Mouse (Mus musculus): ENCODE measurements around the gene Mcub. TPM values are rescaled to one million over a fixed set of nuclear protein-coding genes. Genes with fewer than 3 reads are reported as not detected.
A peak's percentile ranks its signal among the peaks of the same experiment; 100 is the strongest.

Gene Mcub
- polyA plus RNA-seq (2014; fragmentation: Nextera tagmentation; extraction: Ambion mirVana): 3.0 and 3.4 TPM in 2 replicates

DNA sequence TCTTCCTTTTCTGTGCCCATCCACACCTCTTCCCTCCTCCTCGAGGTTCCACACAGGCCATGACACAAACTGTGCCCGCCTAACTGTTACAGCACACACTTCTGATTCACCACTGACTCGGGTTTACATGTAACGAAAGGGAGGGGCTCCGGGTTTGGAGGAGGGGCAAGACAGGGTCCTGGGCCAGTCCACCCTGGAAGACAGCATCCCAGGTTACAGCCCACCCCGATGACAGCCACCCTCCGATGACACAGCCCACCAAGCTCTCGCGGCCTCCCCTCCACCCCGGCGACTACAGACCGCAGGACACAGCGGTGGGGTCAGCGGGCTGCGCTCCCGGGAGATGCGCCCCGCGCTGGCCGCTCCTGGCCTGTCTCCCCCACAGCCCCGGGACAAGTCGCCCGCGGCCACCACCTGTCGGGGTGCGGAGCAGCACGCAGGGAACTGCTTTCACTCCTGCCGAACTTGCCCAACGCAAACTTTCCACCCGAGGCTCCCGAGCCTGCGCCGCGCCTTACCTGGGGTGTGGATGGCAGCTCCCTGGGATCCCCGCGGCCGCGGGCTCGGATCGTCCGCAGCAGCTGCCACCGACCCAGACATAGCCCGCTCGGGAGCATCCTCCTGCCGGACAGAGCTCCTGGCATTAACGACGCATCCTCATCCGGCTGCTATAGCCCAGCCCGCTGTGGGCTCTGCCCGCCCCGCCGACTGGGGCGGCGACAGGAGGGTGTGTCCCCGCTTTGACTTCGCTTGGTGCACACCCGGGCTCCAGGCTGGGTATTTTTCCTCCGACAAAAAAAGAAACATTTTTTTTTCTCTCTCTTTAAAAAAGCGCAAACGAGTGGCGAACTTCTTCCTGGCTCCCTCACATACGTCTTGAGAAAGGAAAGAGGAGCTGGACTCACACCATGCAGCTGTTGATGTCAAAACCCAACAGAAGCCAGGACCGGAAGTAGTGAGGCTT, at the start of gene Mcub:
Gene Mcub, minus strand, starts transcription at position 775 of the 964 bp plus-strand sequence.
- Histone ChIP-seq H3K36me3 (ENCODE audit: control insufficient read depth, insufficient read depth, low read length) (no peaks in the 10 kb centered on the region), H3K9ac (replicated peaks; ENCODE audit: low read depth, low read length) (peak within 1 kb of the TSS; percentile 8; the same call in 1 of the 2 replicates), H3K27me3 (ENCODE audit: control insufficient read depth, insufficient read depth, low read length) (peaks cover 6% of the 10 kb centered on the region; the same call in 1 of the 2 replicates), H3K27ac (ENCODE audit: low read length) (no peak within 1 kb of the TSS), H3K4me2 (replicated peaks; ENCODE audit: low read depth, low read length) (peak within 1 kb of the TSS; percentile 81), H3K4me1 (ENCODE audit: control insufficient read depth, insufficient read depth, low read length) (peaks cover 8% of the 10 kb centered on the region), H3K4me3 (ENCODE audit: low read depth, low read length) (peak within 1 kb of the TSS; percentile 44), H3K9me3 (ENCODE audit: control insufficient read depth, low read depth, low read length) (no peaks in the 10 kb centered on the region)
- peak; percentile 85 for ATAC-seq (ENCODE audit: insufficient number of reproducible peaks, insufficient read depth, low FRiP score, low read depth)
- under 1% methylated on average over 63 of the region's 63 CpGs for WGBS

DNA sequence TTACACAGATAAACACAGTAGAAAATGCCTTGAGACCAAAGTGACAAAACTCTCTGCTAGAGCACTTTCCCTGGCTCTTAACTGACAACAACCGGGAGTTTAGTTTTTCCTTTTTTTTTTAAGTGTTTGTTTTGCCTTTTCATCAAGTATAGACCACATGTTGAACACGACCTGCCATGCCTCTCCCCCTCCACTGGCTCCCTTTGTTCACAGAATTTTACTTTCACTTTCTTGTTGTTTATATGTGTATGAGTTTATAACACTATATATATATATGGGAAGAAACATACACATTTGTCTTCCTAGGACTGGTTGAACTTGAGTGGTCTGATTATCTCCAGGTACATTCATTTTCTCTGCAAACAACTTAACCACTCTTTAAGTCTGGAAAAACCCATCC, 42.9 kb upstream of the Mcub start:
- no peaks in the 10 kb centered on the region for H3K27me3 ChIP-seq (ENCODE audit: control insufficient read depth, insufficient read depth, low read length)
- H3K9ac ChIP-seq (replicated peaks; ENCODE audit: low read depth, low read length): no peak overlapping the region
- H3K4me2 ChIP-seq (replicated peaks; ENCODE audit: low read depth, low read length): no peak overlapping the region
- H3K4me3 ChIP-seq (ENCODE audit: low read depth, low read length): no peak overlapping the region
- no peak overlapping the region for H3K27ac ChIP-seq (ENCODE audit: low read length)
- 72% methylated on average over 2 of the region's 2 CpGs for WGBS
- ATAC-seq (ENCODE audit: insufficient number of reproducible peaks, insufficient read depth, low FRiP score, low read depth): no peak
- H3K9me3 ChIP-seq (ENCODE audit: control insufficient read depth, low read depth, low read length): no peaks in the 10 kb centered on the region
- no peaks in the 10 kb centered on the region for H3K4me1 ChIP-seq (ENCODE audit: control insufficient read depth, insufficient read depth, low read length)
- H3K36me3 ChIP-seq (ENCODE audit: control insufficient read depth, insufficient read depth, low read length): peaks cover 30% of the 10 kb centered on the region

DNA sequence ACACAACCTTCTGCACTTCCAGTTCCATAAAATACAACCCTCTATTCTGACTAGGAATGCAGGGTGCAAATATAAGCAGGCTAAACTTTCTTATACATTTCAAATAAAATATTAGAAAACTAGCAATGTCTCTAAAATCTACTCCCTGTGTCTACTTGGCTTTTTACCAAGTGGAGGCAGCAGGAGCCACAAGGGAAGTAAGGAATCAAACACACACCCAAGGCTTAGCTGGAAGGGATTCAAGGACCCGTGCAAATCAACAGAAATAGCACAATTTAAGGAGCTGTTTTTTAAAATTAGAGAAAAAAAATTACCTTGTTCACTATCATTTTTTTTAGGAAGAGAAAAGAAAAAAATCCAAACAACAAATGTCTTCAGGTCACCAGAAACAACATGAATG, 41.2 kb upstream of the Mcub start:
- H3K9me3 ChIP-seq (ENCODE audit: control insufficient read depth, low read depth, low read length): no peaks in the 10 kb centered on the region
- H3K4me2 ChIP-seq (replicated peaks; ENCODE audit: low read depth, low read length): no peak overlapping the region
- WGBS: 87% methylated on average over 1 of the region's 1 CpGs

DNA sequence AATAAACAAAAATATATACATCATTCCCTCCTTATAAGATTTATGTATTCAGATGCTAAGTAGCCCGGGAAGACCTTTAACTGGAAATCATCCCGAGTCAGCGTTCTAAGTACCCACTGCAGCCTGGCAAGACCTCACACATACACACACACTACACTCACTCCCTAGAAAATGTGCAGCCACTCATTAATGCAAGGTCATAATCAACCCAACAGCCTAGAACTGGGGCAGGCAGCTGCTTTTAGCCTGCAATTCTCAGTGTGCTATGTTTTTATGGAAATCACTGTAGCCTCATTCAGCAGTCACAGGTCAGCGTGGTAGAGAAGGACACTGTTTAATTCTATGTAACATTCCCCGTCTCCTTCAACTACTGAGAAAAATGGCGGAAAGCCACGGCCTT, 36.1 kb upstream of the Mcub start:
- no peak overlapping the region for H3K4me2 ChIP-seq (replicated peaks; ENCODE audit: low read depth, low read length)
- no peak overlapping the region for H3K4me3 ChIP-seq (ENCODE audit: low read depth, low read length)
- H3K4me1 ChIP-seq (ENCODE audit: control insufficient read depth, insufficient read depth, low read length): no peaks in the 10 kb centered on the region
- peaks cover 70% of the 10 kb centered on the region for H3K36me3 ChIP-seq (ENCODE audit: control insufficient read depth, insufficient read depth, low read length)
- 88% methylated on average over 7 of the region's 7 CpGs for WGBS
- no peaks in the 10 kb centered on the region for H3K9me3 ChIP-seq (ENCODE audit: control insufficient read depth, low read depth, low read length)
- H3K9ac ChIP-seq (replicated peaks; ENCODE audit: low read depth, low read length): no peak overlapping the region
- ATAC-seq (ENCODE audit: insufficient number of reproducible peaks, insufficient read depth, low FRiP score, low read depth): no peak
- H3K27me3 ChIP-seq (ENCODE audit: control insufficient read depth, insufficient read depth, low read length): no peaks in the 10 kb centered on the region
- H3K27ac ChIP-seq (ENCODE audit: low read length): no peak overlapping the region

More for the DNA sequence above, 41.2 kb upstream of the Mcub start:
- ATAC-seq (ENCODE audit: insufficient number of reproducible peaks, insufficient read depth, low FRiP score, low read depth): no peak
- no peaks in the 10 kb centered on the region for H3K4me1 ChIP-seq (ENCODE audit: control insufficient read depth, insufficient read depth, low read length)
- no peaks in the 10 kb centered on the region for H3K27me3 ChIP-seq (ENCODE audit: control insufficient read depth, insufficient read depth, low read length)
- no peak overlapping the region for H3K4me3 ChIP-seq (ENCODE audit: low read depth, low read length)
- H3K9ac ChIP-seq (replicated peaks; ENCODE audit: low read depth, low read length): no peak overlapping the region
- peaks cover 44% of the 10 kb centered on the region for H3K36me3 ChIP-seq (ENCODE audit: control insufficient read depth, insufficient read depth, low read length)
- H3K27ac ChIP-seq (ENCODE audit: low read length): no peak overlapping the region

DNA sequence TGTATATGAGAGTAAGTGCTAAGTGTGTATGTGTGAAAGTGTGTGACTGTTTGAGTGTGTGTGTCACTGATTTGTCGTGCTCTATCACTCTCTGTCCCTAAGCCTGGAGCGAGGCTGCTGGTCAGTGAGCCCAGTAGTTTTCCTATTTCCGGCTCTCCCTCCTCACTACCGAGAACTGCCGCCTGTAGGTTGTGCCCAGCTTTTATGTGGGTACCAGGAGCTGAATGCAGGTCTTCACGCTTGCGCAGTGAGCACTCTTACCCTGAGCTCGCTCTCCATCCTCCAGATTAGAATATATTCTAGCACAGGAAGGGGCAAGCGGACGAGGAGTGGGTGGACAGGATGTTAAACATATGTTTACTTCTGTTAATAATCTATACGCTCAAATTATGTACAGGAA, 30.9 kb upstream of the Mcub start:
- WGBS: 94% methylated on average over 11 of the region's 11 CpGs
- Histone ChIP-seq H3K4me2 (replicated peaks; ENCODE audit: low read depth, low read length) (no peak overlapping the region), H3K27me3 (ENCODE audit: control insufficient read depth, insufficient read depth, low read length) (no peaks in the 10 kb centered on the region), H3K9ac (replicated peaks; ENCODE audit: low read depth, low read length) (no peak overlapping the region), H3K36me3 (ENCODE audit: control insufficient read depth, insufficient read depth, low read length) (peaks cover 71% of the 10 kb centered on the region), H3K27ac (ENCODE audit: low read length) (no peak overlapping the region), H3K4me1 (ENCODE audit: control insufficient read depth, insufficient read depth, low read length) (no peaks in the 10 kb centered on the region), H3K9me3 (ENCODE audit: control insufficient read depth, low read depth, low read length) (no peaks in the 10 kb centered on the region), H3K4me3 (ENCODE audit: low read depth, low read length) (no peak overlapping the region)
- no peak for ATAC-seq (ENCODE audit: insufficient number of reproducible peaks, insufficient read depth, low FRiP score, low read depth)

DNA sequence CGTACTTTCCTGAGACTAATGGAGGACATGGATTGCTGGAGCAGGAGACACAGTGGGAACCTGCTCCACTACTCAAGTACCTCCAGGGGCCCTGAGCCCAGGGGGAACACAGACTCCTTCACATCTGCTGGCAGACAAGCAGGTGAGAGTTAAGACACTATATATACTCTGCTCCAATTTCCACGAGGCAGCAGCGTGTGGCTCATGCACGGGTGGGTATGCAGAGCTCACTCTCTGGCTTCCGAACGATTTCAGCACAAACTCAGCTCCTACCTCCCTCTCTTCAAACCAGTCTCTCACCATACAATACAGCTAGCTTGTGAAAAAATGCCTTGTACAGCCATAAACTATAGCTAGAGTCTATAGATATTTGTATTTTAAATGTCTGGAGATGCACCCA, 28.5 kb upstream of the Mcub start:
- H3K36me3 ChIP-seq (ENCODE audit: control insufficient read depth, insufficient read depth, low read length): peaks cover 65% of the 10 kb centered on the region

DNA sequence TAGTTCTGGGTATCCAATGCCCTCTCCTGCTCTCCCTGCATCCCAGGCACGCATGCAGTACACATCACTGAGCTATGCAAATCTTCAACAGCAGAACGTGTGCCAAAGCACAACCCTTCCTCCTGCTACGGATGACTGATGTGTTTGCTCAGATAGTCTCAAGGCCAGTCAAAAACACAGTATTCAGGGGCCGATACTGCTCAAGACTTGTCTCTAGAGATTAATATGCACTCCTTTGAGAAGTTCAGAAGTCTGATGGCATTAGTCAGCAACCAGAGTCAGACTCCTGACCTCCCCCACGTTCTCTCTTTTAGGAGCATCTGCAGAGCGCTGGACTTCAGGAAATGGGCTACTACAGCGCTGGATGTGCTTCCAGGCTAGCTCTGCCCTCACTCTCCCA, 28.0 kb upstream of the Mcub start:
- H3K27me3 ChIP-seq (ENCODE audit: control insufficient read depth, insufficient read depth, low read length): no peaks in the 10 kb centered on the region
- no peaks in the 10 kb centered on the region for H3K4me1 ChIP-seq (ENCODE audit: control insufficient read depth, insufficient read depth, low read length)
- H3K9ac ChIP-seq (replicated peaks; ENCODE audit: low read depth, low read length): no peak overlapping the region
- 66% methylated on average over 7 of the region's 7 CpGs for whole genome bisulfite sequencing
- H3K27ac ChIP-seq (ENCODE audit: low read length): no peak overlapping the region
- H3K4me3 ChIP-seq (ENCODE audit: low read depth, low read length): no peak overlapping the region
- H3K9me3 ChIP-seq (ENCODE audit: control insufficient read depth, low read depth, low read length): no peaks in the 10 kb centered on the region
- ATAC-seq (ENCODE audit: insufficient number of reproducible peaks, insufficient read depth, low FRiP score, low read depth): no peak
- peaks cover 67% of the 10 kb centered on the region for H3K36me3 ChIP-seq (ENCODE audit: control insufficient read depth, insufficient read depth, low read length)
- H3K4me2 ChIP-seq (replicated peaks; ENCODE audit: low read depth, low read length): no peak overlapping the region

More for the DNA sequence above, 28.5 kb upstream of the Mcub start:
- no peak overlapping the region for H3K4me2 ChIP-seq (replicated peaks; ENCODE audit: low read depth, low read length)
- no peak overlapping the region for H3K27ac ChIP-seq (ENCODE audit: low read length)
- ATAC-seq (ENCODE audit: insufficient number of reproducible peaks, insufficient read depth, low FRiP score, low read depth): no peak
- no peaks in the 10 kb centered on the region for H3K4me1 ChIP-seq (ENCODE audit: control insufficient read depth, insufficient read depth, low read length)
- WGBS: 88% methylated on average over 6 of the region's 6 CpGs
- H3K9me3 ChIP-seq (ENCODE audit: control insufficient read depth, low read depth, low read length): no peaks in the 10 kb centered on the region
- H3K4me3 ChIP-seq (ENCODE audit: low read depth, low read length): no peak overlapping the region
- H3K9ac ChIP-seq (replicated peaks; ENCODE audit: low read depth, low read length): no peak overlapping the region
- no peaks in the 10 kb centered on the region for H3K27me3 ChIP-seq (ENCODE audit: control insufficient read depth, insufficient read depth, low read length)

DNA sequence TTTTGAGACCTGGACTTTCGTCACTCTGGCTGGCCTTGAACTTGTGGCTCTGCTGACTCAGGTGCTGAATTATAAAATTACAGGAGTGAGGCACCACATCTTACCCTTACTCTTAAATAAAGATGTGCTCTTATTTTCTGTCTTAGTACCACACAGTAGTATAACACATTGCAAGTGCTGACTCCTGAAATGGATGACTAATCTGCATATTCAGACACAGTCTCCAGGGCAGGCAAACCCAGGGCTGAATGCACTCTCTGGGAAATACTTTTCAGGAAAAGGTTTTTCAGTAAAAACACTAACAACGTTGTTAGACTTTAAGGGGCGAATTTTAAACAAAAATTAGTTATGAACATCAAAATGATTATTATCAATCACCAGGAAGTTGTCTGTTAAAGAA, 27.3 kb upstream of the Mcub start:
- H3K9me3 ChIP-seq (ENCODE audit: control insufficient read depth, low read depth, low read length): no peaks in the 10 kb centered on the region
- peaks cover 68% of the 10 kb centered on the region for H3K36me3 ChIP-seq (ENCODE audit: control insufficient read depth, insufficient read depth, low read length)
- no peak overlapping the region for H3K4me2 ChIP-seq (replicated peaks; ENCODE audit: low read depth, low read length)
- no peaks in the 10 kb centered on the region for H3K27me3 ChIP-seq (ENCODE audit: control insufficient read depth, insufficient read depth, low read length)
- no peak overlapping the region for H3K9ac ChIP-seq (replicated peaks; ENCODE audit: low read depth, low read length)
- 69% methylated on average over 3 of the region's 3 CpGs for WGBS
- no peaks in the 10 kb centered on the region for H3K4me1 ChIP-seq (ENCODE audit: control insufficient read depth, insufficient read depth, low read length)
- no peak overlapping the region for H3K4me3 ChIP-seq (ENCODE audit: low read depth, low read length)
- no peak overlapping the region for H3K27ac ChIP-seq (ENCODE audit: low read length)
- ATAC-seq (ENCODE audit: insufficient number of reproducible peaks, insufficient read depth, low FRiP score, low read depth): no peak

All from stomach, embryonic 14.5 days (tissue).